Mouse (Mus musculus) liver, embryonic 16.5 days (tissue): ENCODE data around the gene Gm281. TPM values are rescaled to one million over a fixed set of nuclear protein-coding genes. Genes with fewer than 3 reads are reported as not detected.

Source experiments
- ATAC-seq: fragments of 200-750 bp; cut with Nextera tagmentation; 2 replicates; pipeline ENCODE4 v1.8.0; 2017; ENCODE audit warnings: low read depth, mild to moderate bottlenecking, moderate number of reproducible peaks, moderate library complexity
- H3K27ac ChIP-seq: fragments of 300-500 bp; sonication (generic); 2 replicates; pipeline ENCODE4 v1.5.1; 2014; ENCODE audit warnings: mild to moderate bottlenecking, low read length
- H3K27me3 ChIP-seq: fragments of 300-500 bp; sonication (generic); 2 replicates; pipeline ENCODE4 v1.6.1; 2014; ENCODE audit warnings: low read depth, low read length, mixed read lengths; ENCODE audit not compliant: control insufficient read depth, insufficient read depth
- H3K36me3 ChIP-seq: fragments of 300-500 bp; sonication (generic); 2 replicates; pipeline ENCODE4 v1.6.1; 2014; ENCODE audit warnings: mild to moderate bottlenecking; ENCODE audit not compliant: control insufficient read depth, insufficient read depth
- H3K4me1 ChIP-seq: fragments of 300-500 bp; sonication (generic); 2 replicates; pipeline ENCODE4 v1.6.1; 2014; ENCODE audit warnings: low read depth, low read length, mixed read lengths; ENCODE audit not compliant: control insufficient read depth
- H3K4me2 ChIP-seq: fragments of 300-500 bp; sonication (generic); 2 replicates; pipeline ENCODE4 v1.6.1; 2014; ENCODE audit warnings: low read depth, low read length, mixed read lengths
- H3K4me3 ChIP-seq: fragments of 300-500 bp; sonication (generic); 2 replicates; pipeline ENCODE4 v1.5.1; 2014; ENCODE audit warnings: low read depth, mild to moderate bottlenecking, low read length
- H3K9ac ChIP-seq: fragments of 300-500 bp; sonication (generic); 2 replicates; pipeline ENCODE4 v1.6.1; 2014; ENCODE audit warnings: low read depth, low read length
- H3K9me3 ChIP-seq: fragments of 300-500 bp; sonication (generic); replicated peaks from 2 replicates; pipeline ENCODE4 v1.6.1; 2016; ENCODE audit warnings: low read length; ENCODE audit not compliant: control insufficient read depth
- WGBS: fragments of 180-500 bp; shearing (Covaris S2); extraction: QIAGEN DNeasy Blood & Tissue Kit; methylation state at CpG from one replicate; pipeline ENCODE4 v1.1.7; 2014; ENCODE audit not compliant: insufficient replicate concordance; 5-methylcytosine and 5-hydroxymethylcytosine counted together
- polyA plus RNA-seq: library from polyadenylated mRNA; unstranded; fragments of >200 nt; fragmentation: Nextera tagmentation; extraction: Ambion mirVana; gene quantifications from 2 replicates; pipeline ENCODE4 v1.2.1, GENCODE M21; 2015

Gene Gm281
- polyA plus RNA-seq, 1 experiment from 2014 or later, result not detected

DNA sequence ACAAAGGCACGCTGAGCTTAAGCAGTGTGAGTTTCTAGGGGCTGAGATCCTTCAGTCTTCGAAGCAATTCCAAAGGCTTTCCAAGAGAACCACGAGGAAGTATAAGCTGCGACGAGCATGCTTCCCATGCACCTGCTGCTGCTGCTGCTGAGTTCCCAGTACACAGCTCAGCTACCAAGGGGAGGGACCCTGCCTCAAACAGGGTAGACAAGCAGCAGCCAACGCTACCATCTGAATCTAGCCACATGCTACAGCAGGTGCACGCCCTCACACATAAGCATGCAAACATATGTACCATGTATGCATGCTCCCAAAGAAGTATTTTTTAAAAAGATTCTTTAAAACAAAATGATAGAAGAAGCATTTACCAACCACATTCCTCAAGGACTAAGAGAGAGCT lies 34.1 kb upstream of the Gm281 start:
- 87% methylated on average over 7 of the region's 7 CpGs for WGBS
- Histone ChIP-seq H3K9ac (no peak overlapping the region), H3K27ac (no peak overlapping the region), H3K36me3 (peaks cover 26% of the 10 kb centered on the region), H3K4me2 (no peak overlapping the region), H3K27me3 (no peaks in the 10 kb centered on the region), H3K4me1 (no peaks in the 10 kb centered on the region), H3K4me3 (no peak overlapping the region), H3K9me3 (no peaks in the 10 kb centered on the region)
- ATAC-seq, result no peak

DNA sequence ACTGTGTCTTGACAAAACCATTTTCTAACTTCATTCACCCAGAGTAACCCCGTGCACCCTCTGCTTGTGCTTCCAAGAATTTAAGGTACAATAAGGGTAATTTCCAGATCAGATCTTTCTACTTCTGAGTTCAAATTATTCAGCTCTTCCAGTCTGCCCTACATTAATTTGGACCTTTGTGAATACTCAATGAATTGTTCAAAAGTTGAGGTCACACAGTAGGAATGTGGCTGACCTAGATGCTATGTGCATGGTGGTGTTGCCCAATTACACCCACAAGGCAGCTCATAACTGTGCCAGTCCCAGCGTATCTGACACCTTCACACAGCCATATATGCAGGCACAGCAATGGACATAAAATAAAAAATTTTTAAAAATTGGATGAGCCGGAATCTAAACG lies 30.4 kb upstream of the Gm281 start:
- Histone ChIP-seq H3K9me3 (no peaks in the 10 kb centered on the region), H3K27me3 (no peaks in the 10 kb centered on the region), H3K9ac (no peak overlapping the region), H3K4me1 (no peaks in the 10 kb centered on the region), H3K36me3 (peaks cover 15% of the 10 kb centered on the region), H3K4me3 (no peak overlapping the region), H3K27ac (no peak overlapping the region), H3K4me2 (no peak overlapping the region)
- no peak for ATAC-seq
- WGBS, result 70% methylated on average over 4 of the region's 4 CpGs

DNA sequence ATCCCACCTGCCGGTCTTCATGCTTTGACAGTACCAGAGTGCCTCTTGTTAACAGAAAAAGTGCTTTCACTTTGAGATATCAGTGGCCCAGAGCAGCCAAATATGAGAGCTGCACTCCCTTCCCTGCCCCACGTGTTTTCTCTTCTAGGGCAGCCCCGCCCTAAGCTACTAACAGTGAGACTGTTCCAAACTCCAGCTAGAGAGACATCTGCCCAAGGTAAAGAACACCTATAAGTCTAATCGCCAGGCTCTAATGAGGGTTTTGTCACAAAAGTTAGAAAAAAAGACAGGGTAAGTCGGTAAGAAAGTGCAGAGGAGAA lies 19.7 kb upstream of the Gm281 start:
- no peaks in the 10 kb centered on the region for H3K27me3 ChIP-seq
- no peaks in the 10 kb centered on the region for H3K9me3 ChIP-seq
- ATAC-seq, result no peak
- H3K4me1 ChIP-seq, result peaks cover 2% of the 10 kb centered on the region; the same call in 1 of the 2 replicates
- 22% methylated on average over 5 of the region's 5 CpGs for WGBS
- no peaks in the 10 kb centered on the region for H3K36me3 ChIP-seq
- H3K4me3 ChIP-seq, result peak overlapping the region; percentile 50
- no peak overlapping the region for H3K9ac ChIP-seq
- peak overlapping the region; percentile 69 for H3K4me2 ChIP-seq
- H3K27ac ChIP-seq, result no peak overlapping the region

DNA sequence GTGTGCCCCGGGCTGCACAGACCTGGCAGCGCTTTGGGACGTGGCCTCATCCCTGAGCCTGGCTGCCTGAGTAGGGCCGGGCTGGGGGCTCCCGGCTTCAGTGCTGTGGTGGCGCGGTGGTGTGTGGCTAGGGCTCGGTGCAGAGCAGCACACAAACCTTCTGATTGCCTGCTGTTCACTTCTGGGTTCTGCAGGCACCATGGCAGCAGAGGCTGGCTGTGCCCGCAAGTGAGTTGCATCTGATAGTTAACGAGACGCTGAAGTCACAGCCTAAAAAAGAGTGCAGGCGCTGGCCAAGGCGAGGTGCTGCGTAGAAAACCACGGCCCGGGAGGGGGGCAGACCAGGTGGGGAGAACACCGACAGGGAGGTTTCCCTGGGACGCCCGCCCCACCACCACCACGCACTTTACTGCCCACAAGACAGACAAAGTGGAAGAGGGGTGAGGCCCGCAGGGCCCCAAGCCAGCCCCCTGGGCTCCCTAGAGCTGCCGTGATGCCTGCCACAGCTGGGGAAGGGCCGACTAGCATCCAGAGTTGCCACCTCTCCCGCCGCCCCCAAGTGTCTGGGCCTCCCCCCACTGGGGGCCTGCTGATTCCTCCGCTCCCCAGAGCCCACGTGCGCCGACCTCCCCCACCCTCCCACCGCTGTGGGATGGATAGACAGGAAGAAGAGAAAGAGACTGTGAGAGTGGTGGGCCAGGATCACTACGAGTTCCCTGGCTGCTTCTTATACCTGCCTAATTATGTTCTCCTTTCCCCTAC lies 19.2 kb upstream of the Gm281 start:
- peak overlapping the region; percentile 18; the same call in 1 of the 2 replicates for H3K9ac ChIP-seq

DNA sequence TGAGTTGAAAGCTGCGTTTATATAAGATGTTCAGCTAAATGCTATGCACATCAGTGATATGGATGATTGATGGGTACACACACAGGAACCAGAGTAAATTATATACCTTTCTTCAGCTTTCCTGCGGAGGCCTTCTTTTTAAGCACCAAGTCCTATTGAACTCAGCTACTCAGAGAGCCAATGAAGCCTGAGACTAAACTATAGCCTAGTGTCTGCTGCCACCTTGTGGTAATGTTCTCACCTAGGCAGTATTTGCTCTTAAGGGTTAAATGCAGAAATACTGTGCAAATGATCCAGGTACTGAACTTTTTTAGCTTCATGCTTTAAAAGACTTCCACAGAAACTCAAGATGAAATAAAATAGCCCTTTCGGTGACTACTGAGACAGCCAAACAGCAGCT lies 3.4 kb upstream of the Gm281 start:
- Histone ChIP-seq H3K36me3 (no peaks in the 10 kb centered on the region), H3K4me2 (no peak overlapping the region), H3K27me3 (no peaks in the 10 kb centered on the region), H3K27ac (no peak overlapping the region), H3K4me1 (no peaks in the 10 kb centered on the region), H3K9me3 (no peaks in the 10 kb centered on the region), H3K9ac (no peak overlapping the region), H3K4me3 (no peak overlapping the region)
- 36% methylated on average over 3 of the region's 3 CpGs for WGBS
- ATAC-seq, result no peak

More for the DNA sequence above, 19.2 kb upstream of the Gm281 start:
- H3K9me3 ChIP-seq, result no peaks in the 10 kb centered on the region
- H3K36me3 ChIP-seq, result no peaks in the 10 kb centered on the region
- H3K4me2 ChIP-seq, result peak overlapping the region; percentile 69
- WGBS, result 20% methylated on average over 30 of the region's 31 CpGs
- no peak for ATAC-seq
- H3K4me3 ChIP-seq, result peak overlapping the region; percentile 50
- peaks cover 2% of the 10 kb centered on the region; the same call in 1 of the 2 replicates for H3K4me1 ChIP-seq
- H3K27ac ChIP-seq, result no peak overlapping the region
- H3K27me3 ChIP-seq, result no peaks in the 10 kb centered on the region

DNA sequence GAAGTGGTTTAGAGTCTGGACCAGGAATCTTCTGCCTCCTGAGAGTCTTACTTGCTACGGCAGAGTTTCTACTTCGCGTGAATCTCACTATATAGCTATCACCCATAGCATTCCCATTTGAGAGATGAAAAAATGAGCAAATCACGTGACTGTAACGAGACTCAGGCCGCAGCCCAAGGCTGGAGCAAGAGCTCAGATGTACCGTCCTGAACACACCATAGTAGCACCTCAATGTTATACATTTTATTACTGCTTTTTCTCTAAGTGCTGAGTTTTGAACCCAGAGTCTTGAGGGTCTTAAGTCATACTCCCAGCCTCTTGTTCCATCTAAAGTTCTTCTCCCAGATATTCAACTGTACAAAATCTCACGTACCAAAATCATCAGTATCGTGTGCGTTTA lies 2.9 kb upstream of the Gm281 start:
- no peak for ATAC-seq
- 71% methylated on average over 10 of the region's 10 CpGs for WGBS
- H3K27me3 ChIP-seq, result no peaks in the 10 kb centered on the region

DNA sequence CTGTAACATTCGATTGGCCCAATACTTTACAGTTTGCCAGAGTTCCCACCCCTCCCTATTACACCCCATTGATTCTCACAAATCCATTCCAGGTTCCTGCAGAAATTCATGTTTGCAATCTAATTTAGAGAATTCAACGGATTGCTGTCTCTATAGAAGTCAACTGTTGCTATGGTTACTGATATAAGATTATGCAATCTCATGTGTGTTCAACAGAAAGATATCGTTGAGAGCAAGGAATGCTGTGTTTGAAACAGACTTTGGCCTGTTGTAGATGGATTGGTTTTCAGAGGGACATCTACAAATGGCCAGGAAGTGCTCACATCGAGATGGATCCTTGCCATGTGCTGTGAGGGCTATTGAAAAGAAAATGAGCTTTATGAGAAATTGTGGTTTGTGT lies 929 bp upstream of the Gm281 start:
- Histone ChIP-seq H3K9ac (no peak overlapping the region), H3K4me2 (no peak overlapping the region), H3K36me3 (no peaks in the 10 kb centered on the region), H3K4me3 (no peak overlapping the region), H3K9me3 (no peaks in the 10 kb centered on the region), H3K4me1 (no peaks in the 10 kb centered on the region), H3K27ac (no peak overlapping the region), H3K27me3 (no peaks in the 10 kb centered on the region)
- no peak for ATAC-seq
- 48% methylated on average over 4 of the region's 4 CpGs for WGBS

More for the DNA sequence above, 2.9 kb upstream of the Gm281 start:
- no peak overlapping the region for H3K9ac ChIP-seq
- H3K4me3 ChIP-seq, result no peak overlapping the region
- no peak overlapping the region for H3K4me2 ChIP-seq
- H3K27ac ChIP-seq, result no peak overlapping the region
- no peaks in the 10 kb centered on the region for H3K9me3 ChIP-seq
- H3K36me3 ChIP-seq, result no peaks in the 10 kb centered on the region
- no peaks in the 10 kb centered on the region for H3K4me1 ChIP-seq

DNA sequence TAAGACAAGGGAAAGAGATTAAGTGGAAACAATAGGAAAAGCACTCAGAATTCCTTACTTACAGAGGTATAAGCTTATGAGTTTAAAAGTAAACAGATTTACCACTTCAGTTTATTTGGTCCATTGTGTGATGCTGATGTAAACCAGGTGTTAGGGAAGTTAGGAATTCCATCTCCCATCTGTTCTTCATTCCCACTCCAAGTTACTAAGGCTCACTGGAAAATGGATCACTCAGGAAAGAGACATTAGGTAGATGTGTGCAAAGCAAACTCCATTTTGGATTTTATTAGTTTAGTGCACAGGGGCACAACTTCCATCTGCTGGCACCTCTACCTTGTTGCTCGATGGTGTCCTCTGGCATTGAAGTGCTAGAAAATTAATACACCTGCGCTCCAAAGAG lies 4.1 kb downstream of the Gm281 start:
- ATAC-seq, result no peak
- Histone ChIP-seq H3K4me3 (no peak overlapping the region), H3K27ac (no peak overlapping the region), H3K4me1 (no peaks in the 10 kb centered on the region), H3K27me3 (no peaks in the 10 kb centered on the region), H3K4me2 (no peak overlapping the region), H3K9ac (no peak overlapping the region), H3K36me3 (no peaks in the 10 kb centered on the region), H3K9me3 (no peaks in the 10 kb centered on the region)
- 74% methylated on average over 2 of the region's 2 CpGs for WGBS

DNA sequence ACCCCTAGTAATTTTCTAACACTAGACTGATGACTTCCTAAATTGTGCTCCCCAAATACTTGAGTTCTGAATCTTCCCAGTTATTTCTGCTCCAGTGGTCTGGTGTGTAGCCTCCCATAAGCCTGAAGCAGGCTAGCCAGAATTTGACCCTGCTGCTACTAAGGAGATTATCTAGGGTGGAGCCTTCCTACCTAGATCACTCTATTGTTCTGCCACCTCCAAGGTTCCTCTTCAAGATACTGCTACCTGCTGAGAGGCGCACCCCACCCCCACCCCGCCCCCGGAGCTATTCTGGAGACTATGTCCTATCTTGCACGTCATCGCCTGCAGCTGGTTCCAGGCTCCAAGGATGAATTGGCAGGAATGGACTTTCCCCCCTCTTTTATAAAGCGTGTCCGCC lies 7.1 kb downstream of the Gm281 start:
- H3K4me1 ChIP-seq, result no peaks in the 10 kb centered on the region
- WGBS, result 67% methylated on average over 7 of the region's 7 CpGs
- no peak for ATAC-seq
- no peaks in the 10 kb centered on the region for H3K36me3 ChIP-seq
- H3K4me2 ChIP-seq, result no peak overlapping the region
- H3K9me3 ChIP-seq, result no peaks in the 10 kb centered on the region
- H3K4me3 ChIP-seq, result no peak overlapping the region
- H3K27ac ChIP-seq, result no peak overlapping the region
- no peaks in the 10 kb centered on the region for H3K27me3 ChIP-seq
- H3K9ac ChIP-seq, result no peak overlapping the region
